Mouse (Mus musculus) embryonic facial prominence, embryonic 11.5 days (tissue): ENCODE measurements around the gene Lrrc7. TPM values are rescaled to one million over a fixed set of nuclear protein-coding genes. Genes with fewer than 3 reads are reported as not detected.

Experiments
- ATAC-seq: fragments of 200-750 bp; cut with Nextera tagmentation; replicated peaks from 2 replicates; pipeline ENCODE4 v1.8.0; 2017; ENCODE audit warnings: low read depth; ENCODE audit not compliant: insufficient number of reproducible peaks, low FRiP score, low TSS enrichment
- DNase-seq: peaks from one replicate; pipeline ENCODE4 v3.0.0-alpha.2; 2015; ENCODE audit warnings: low spot score
- H3K27ac ChIP-seq: fragments of 300-500 bp; sonication (generic); replicated peaks from 2 replicates; pipeline ENCODE4 v1.5.1; 2014; ENCODE audit warnings: mild to moderate bottlenecking, low read depth, low read length, control low read depth
- H3K27me3 ChIP-seq: fragments of 300-500 bp; sonication (generic); 2 replicates; pipeline ENCODE4 v1.6.1; 2014; ENCODE audit warnings: mild to moderate bottlenecking, low read length, moderate library complexity, mixed read lengths; ENCODE audit not compliant: control insufficient read depth, insufficient read depth
- H3K36me3 ChIP-seq: fragments of 300-500 bp; sonication (generic); replicated peaks from 2 replicates; pipeline ENCODE4 v1.6.1; 2014; ENCODE audit warnings: low read depth, mild to moderate bottlenecking, low read length, moderate library complexity, mixed read lengths; ENCODE audit not compliant: control insufficient read depth, insufficient read depth
- H3K4me1 ChIP-seq: fragments of 300-500 bp; sonication (generic); 2 replicates; pipeline ENCODE4 v1.6.1; 2014; ENCODE audit warnings: low read length, mixed read lengths; ENCODE audit not compliant: control insufficient read depth, insufficient read depth
- H3K4me2 ChIP-seq: fragments of 300-500 bp; sonication (generic); 2 replicates; pipeline ENCODE4 v1.6.1; 2014; ENCODE audit warnings: low read depth, mild to moderate bottlenecking, control low read depth, low read length, moderate library complexity
- H3K4me3 ChIP-seq: fragments of 300-500 bp; sonication (generic); 2 replicates; pipeline ENCODE4 v1.5.1; 2014; ENCODE audit warnings: low read depth, low read length, control low read depth
- H3K9ac ChIP-seq: fragments of 300-500 bp; sonication (generic); replicated peaks from 2 replicates; pipeline ENCODE4 v1.6.1; 2014; ENCODE audit warnings: mild to moderate bottlenecking, control low read depth, low read length
- H3K9me3 ChIP-seq: fragments of 300-500 bp; sonication (generic); replicated peaks from 2 replicates; pipeline ENCODE4 v1.6.1; 2016; ENCODE audit warnings: mild to moderate bottlenecking, low read length, inconsistent platforms, mixed read lengths; ENCODE audit not compliant: control insufficient read depth
- WGBS: fragments of 180-500 bp; shearing (Covaris S2); extraction: QIAGEN DNeasy Blood & Tissue Kit; methylation state at CpG from one replicate; pipeline ENCODE4 v1.1.7; 2014; 5-methylcytosine and 5-hydroxymethylcytosine counted together
- polyA plus RNA-seq: library from polyadenylated mRNA; unstranded; fragments of >200 nt; fragmentation: Nextera tagmentation; extraction: Ambion mirVana; gene quantifications from 2 replicates; pipeline ENCODE4 v1.2.1, GENCODE M21; 2014

The Lrrc7 gene
- polyA plus RNA-seq, 1 experiment from 2014 or later: 0.58 TPM

DNA sequence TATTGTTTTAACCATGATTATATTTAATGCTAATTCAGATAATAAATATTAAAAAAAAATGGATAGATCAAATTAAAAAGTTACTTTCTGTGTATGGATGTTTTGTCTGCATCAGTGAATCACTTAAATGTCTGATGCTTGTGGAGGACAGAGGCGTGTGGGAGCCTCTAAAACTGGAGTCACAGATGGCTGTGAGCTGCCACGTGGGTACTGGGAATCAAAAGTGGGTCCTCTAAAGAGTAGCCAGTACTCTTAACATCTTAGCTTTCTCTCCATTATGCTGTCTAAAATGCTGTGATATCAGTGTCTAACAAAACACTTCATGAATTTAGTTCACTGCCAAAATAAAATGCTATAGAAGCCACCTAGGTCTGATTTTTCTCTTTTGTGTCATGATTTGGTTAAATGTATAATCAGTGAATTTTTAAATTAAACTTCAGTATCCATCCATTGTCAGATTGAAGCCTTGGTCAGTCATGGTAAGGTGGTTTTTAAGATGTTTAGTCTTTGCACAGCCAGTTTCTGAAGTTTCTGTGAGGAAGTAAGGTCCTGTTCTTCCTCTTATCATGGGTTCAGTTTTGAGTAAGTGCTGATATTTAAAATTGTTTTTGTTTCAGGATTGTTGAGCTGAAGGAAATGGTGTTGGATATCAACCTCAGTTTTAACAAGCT lies 501.3 kb downstream of the Lrrc7 start:
- H3K9me3 ChIP-seq: no peaks in the 10 kb centered on the region
- H3K4me3 ChIP-seq: no peak overlapping the region
- H3K9ac ChIP-seq: no peak overlapping the region
- H3K27me3 ChIP-seq: no peaks in the 10 kb centered on the region
- WGBS: 84% methylated on average over 2 of the region's 2 CpGs
- no peaks in the 10 kb centered on the region; the same call in 1 of the 2 replicates for H3K36me3 ChIP-seq
- no peak for DNase-seq
- no peak for ATAC-seq
- H3K4me2 ChIP-seq: no peak overlapping the region
- no peaks in the 10 kb centered on the region for H3K4me1 ChIP-seq
- H3K27ac ChIP-seq: no peak overlapping the region

DNA sequence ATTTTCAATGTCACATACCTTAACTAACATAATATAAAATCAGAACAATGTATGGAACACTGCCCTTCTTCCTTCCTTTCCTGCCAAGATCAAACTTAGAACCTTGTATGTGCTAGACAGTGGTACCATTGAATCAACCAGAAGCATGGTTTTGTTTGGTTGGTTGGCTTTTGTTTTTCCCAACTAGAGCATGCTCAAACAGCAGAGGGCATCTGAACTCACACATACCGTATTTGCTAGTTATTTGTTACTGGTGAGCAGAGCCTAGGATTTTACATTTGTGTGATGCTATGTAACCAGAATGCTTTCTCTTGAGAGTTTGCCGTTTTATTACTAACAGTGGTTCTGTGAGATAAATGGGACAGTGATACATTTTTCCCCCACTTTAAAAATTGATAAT lies 512.5 kb downstream of the Lrrc7 start:
- no peaks in the 10 kb centered on the region for H3K9me3 ChIP-seq
- no peaks in the 10 kb centered on the region for H3K27me3 ChIP-seq
- no peak overlapping the region for H3K27ac ChIP-seq
- no peak overlapping the region for H3K9ac ChIP-seq
- WGBS: 86% methylated on average over 2 of the region's 2 CpGs
- ATAC-seq (no peak), DNase-seq (no peak)
- H3K4me3 ChIP-seq: no peak overlapping the region
- H3K4me1 ChIP-seq: no peaks in the 10 kb centered on the region
- no peak overlapping the region for H3K4me2 ChIP-seq
- no peaks in the 10 kb centered on the region; the same call in 1 of the 2 replicates for H3K36me3 ChIP-seq

DNA sequence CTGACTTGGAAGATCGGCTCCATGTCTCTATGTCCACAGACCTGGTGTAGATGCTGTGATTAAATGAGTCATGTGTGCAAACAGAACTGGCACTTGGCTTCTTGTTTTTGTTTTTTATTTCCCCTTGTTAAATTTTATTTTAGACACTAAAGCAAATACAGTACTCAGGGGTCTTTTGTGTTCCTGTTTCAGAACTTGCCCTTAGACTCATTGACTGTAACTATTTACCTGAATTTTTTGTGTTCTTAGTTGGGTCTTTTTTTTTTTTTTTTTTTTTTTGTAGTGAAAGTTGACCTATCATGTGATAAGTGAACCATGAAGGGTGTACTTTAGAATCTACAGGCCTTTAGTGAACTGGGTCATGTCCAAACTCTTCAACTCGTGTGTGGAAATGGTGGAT lies 521.3 kb downstream of the Lrrc7 start:
- no peaks in the 10 kb centered on the region for H3K9me3 ChIP-seq
- H3K36me3 ChIP-seq: no peaks in the 10 kb centered on the region
- DNase-seq (no peak), ATAC-seq (no peak)
- WGBS: 88% methylated on average over 2 of the region's 2 CpGs
- H3K4me1 ChIP-seq: no peaks in the 10 kb centered on the region
- no peak overlapping the region for H3K4me2 ChIP-seq
- no peak overlapping the region for H3K27ac ChIP-seq
- no peak overlapping the region for H3K9ac ChIP-seq
- no peak overlapping the region for H3K4me3 ChIP-seq
- H3K27me3 ChIP-seq: no peaks in the 10 kb centered on the region

DNA sequence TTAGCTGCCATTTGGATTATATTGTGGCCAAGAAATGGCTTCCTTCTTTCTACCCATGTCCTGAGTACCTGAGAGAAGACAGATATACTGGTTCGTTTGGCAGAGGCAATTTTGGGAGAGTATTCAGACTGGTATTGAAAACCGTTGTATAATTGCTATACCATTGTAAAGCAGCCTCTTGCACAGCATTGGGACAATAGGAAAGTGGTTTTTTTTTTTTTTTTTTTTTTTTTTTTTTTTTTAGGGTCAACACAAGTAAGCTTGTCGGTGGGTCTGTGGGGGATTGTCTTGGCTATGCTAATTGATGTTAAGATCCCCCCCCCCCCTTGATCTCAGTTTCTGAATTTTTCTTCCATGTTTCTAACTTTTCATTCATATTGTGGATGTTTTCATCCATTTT lies 523.9 kb downstream of the Lrrc7 start:
- Histone ChIP-seq H3K27ac (no peak overlapping the region), H3K4me2 (no peak overlapping the region), H3K27me3 (no peaks in the 10 kb centered on the region), H3K4me3 (no peak overlapping the region), H3K9ac (no peak overlapping the region), H3K36me3 (no peaks in the 10 kb centered on the region), H3K9me3 (no peaks in the 10 kb centered on the region), H3K4me1 (no peaks in the 10 kb centered on the region)
- ATAC-seq: no peak
- no peak for DNase-seq
- WGBS: 94% methylated on average over 3 of the region's 3 CpGs

DNA sequence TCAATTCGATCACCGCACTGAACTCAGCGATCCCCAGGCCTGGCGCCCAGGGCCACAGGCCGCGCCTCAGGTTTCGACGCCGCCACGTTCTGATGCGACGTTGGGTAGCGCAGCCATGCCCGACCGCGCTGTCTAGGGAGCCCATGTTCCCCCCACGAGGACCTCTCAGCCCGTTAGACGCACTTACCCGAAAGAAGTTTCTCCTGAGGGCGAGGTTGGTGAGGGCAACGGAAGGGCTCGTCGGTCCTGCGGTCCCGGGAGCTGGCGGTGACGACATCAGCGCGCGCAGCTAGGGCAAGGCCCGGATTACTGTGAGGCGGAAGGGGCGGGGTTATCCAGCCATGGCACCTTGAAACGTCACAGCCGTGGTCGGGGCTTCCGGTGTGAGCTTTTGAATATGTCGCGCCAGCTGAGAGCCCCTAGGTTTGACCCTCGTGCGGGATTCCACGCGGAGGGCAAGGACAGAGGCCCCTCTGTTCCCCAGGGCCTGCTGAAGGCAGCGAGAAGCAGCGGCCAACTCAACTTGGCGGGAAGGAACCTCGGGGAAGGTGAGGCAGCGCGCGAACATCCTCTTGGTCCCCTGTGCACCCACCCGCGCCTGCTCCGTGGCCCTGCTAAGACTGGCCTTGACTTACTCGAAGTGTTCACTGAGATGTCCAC lies 525.6 kb downstream of the Lrrc7 start, which contains the start of the genes Srsf11 and Lrrc40:
Gene Srsf11 (minus strand): TSS at position 311 of the 660 bp plus-strand sequence.
Gene Lrrc40 (plus strand): TSS at position 334 of the 660 bp plus-strand sequence.
- peak within 1 kb of the TSS; percentile 48 for H3K4me2 ChIP-seq
- ATAC-seq: peak; percentile 95
- H3K9me3 ChIP-seq: no peaks in the 10 kb centered on the region
- under 1% methylated on average over 50 of the region's 55 CpGs for WGBS
- peak; percentile 97 for DNase-seq
- H3K9ac ChIP-seq: peak within 1 kb of the TSS; percentile 87
- peak within 1 kb of the TSS; percentile 31; the same call in 1 of the 2 replicates for H3K27ac ChIP-seq
- no peaks in the 10 kb centered on the region for H3K36me3 ChIP-seq
- H3K4me3 ChIP-seq: peak within 1 kb of the TSS; percentile 81
- no peaks in the 10 kb centered on the region for H3K4me1 ChIP-seq
- no peaks in the 10 kb centered on the region for H3K27me3 ChIP-seq

DNA sequence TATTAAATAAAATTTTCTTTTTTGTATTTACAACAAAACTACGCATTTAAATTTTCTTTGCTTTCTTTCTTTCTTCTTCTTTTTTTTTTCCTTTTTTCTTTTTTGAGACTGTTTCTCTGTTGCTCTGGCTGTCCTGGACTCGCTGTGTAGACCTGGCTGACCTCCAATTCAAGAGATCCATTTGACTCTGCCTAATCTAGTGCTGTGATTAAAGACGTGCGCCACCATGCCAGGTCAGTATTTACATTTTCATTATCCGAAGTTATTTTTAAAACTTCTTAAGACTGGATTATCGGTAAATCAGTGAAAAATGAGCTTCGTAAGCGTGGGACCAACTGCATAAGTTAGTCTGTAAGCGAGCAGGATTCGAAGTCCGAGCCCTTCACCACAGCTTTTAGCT lies 526.2 kb downstream of the Lrrc7 start:
- Histone ChIP-seq H3K27ac (peak overlapping the region; percentile 31; the same call in 1 of the 2 replicates), H3K4me3 (peak overlapping the region; percentile 81), H3K4me1 (no peaks in the 10 kb centered on the region), H3K4me2 (peak overlapping the region; percentile 48), H3K9me3 (no peaks in the 10 kb centered on the region), H3K9ac (peak overlapping the region; percentile 87), H3K36me3 (no peaks in the 10 kb centered on the region), H3K27me3 (no peaks in the 10 kb centered on the region)
- 2% methylated on average over 11 of the region's 11 CpGs for WGBS
- DNase-seq: no peak
- no peak for ATAC-seq
